Mouse (Mus musculus) hindbrain, embryonic 15.5 days (tissue): Measurements from ENCODE around the gene Fto. TPM values are rescaled to one million over a fixed set of nuclear protein-coding genes. Genes with fewer than 3 reads are reported as not detected.

Experiments used
- ATAC-seq: fragments of 200-750 bp; cut with Nextera tagmentation; 2 replicates; pipeline ENCODE4 v1.8.0; 2017; ENCODE audit warnings: low read depth, moderate number of reproducible peaks, moderate TSS enrichment; ENCODE audit not compliant: low FRiP score
- H3K27ac ChIP-seq: fragments of 300-500 bp; sonication (generic); replicated peaks from 2 replicates; pipeline ENCODE4 v1.5.1; 2015; ENCODE audit warnings: mild to moderate bottlenecking, inconsistent platforms
- H3K27me3 ChIP-seq: fragments of 300-500 bp; sonication (generic); 2 replicates; pipeline ENCODE4 v1.6.1; 2015; ENCODE audit warnings: control low read depth, inconsistent platforms
- H3K36me3 ChIP-seq: fragments of 300-500 bp; sonication (generic); 2 replicates; pipeline ENCODE4 v1.6.1; 2015; ENCODE audit warnings: control low read depth, inconsistent platforms
- H3K4me1 ChIP-seq: fragments of 300-500 bp; sonication (generic); replicated peaks from 2 replicates; pipeline ENCODE4 v1.6.1; 2015; ENCODE audit warnings: control low read depth, inconsistent platforms
- H3K4me2 ChIP-seq: fragments of 300-500 bp; sonication (generic); 2 replicates; pipeline ENCODE4 v1.6.1; 2015; ENCODE audit warnings: moderate library complexity, mild to moderate bottlenecking, inconsistent platforms
- H3K4me3 ChIP-seq: fragments of 300-500 bp; sonication (generic); 2 replicates; pipeline ENCODE4 v1.5.1; 2015; ENCODE audit warnings: mild to moderate bottlenecking, inconsistent platforms
- H3K9ac ChIP-seq: fragments of 300-500 bp; sonication (generic); 2 replicates; pipeline ENCODE4 v1.6.1; 2015; ENCODE audit warnings: inconsistent platforms
- H3K9me3 ChIP-seq: fragments of 300-500 bp; sonication (generic); 2 replicates; pipeline ENCODE4 v1.6.1; 2016; ENCODE audit warnings: control low read depth, inconsistent platforms
- WGBS: fragments of 180-500 bp; shearing (Covaris S2); methylation state at CpG from one replicate; pipeline ENCODE4 v1.1.7; 2015; 5-methylcytosine and 5-hydroxymethylcytosine counted together
- polyA plus RNA-seq: library from polyadenylated mRNA; unstranded; fragments of >200 nt; fragmentation: Nextera tagmentation; extraction: Ambion mirVana; gene quantifications from 2 replicates; pipeline ENCODE4 v1.2.1, GENCODE M21; 2015

Fto gene
- polyA plus RNA-seq, 1 experiment from 2014 or later = 158 TPM

DNA sequence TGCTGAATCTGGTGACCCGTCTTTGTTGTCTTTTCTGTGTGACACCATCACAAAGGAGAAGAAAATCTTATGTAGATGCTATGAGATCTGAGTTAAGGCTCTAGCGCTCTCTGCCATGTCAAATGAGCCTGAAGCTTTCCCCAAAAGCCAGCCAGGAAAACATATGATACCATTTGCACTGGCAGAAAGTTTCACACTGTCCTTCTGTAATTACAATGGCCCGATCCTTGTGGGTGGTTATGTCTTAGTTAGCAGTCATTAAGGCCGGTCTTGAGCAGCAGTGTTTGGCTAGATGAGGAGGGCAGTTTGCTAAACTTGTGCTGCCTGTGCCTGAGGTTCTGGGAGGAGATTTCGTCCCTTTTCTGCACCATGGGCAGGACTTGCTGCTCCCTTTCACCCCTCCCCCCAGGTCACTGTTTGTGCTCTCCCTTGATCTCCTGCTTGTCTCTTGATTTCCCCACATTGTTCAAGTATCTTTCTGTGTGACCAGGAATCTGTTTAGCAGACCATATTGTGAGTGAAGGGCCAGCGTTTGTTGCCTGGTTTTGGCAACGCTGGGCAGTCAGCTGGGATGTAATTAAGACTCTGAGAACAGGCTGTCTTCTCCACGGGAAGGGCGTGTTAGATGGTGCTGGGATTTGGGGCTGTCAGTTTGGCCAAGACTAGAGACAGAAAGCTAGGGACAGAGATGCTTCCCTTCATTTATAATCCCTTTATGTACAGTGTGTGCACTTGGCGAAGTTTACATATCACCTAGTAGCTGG, 238.6 kb downstream of the Fto start:
- peak; percentile 63 for ATAC-seq
- WGBS = 25% methylated on average over 10 of the region's 10 CpGs
- Histone ChIP-seq H3K4me3 (no peak overlapping the region), H3K4me1 (peaks cover 34% of the 10 kb centered on the region), H3K27me3 (no peaks in the 10 kb centered on the region), H3K9me3 (no peaks in the 10 kb centered on the region), H3K9ac (no peak overlapping the region), H3K36me3 (no peaks in the 10 kb centered on the region), H3K27ac (peak overlapping the region; percentile 65), H3K4me2 (no peak overlapping the region)

DNA sequence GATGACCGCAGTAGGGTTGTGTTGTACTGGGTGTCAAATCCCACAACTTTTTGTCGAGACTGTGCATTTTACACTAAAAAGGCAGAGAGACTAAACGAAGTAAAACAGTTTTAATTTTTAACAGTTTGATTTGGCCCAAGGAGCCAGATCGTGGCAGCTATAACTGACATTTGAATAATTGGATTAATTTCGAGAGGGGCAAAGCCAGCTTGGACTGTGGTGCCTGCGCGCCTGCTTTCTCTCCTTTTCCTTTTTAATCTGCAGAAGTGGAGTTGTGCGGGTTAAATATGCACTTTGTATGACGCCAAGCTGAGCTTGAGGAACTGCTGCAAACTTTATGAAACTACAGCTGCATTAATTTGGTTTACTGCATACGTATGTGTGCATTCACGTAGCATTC, 239.3 kb downstream of the Fto start:
- Histone ChIP-seq H3K9ac (no peak overlapping the region), H3K4me1 (peaks cover 34% of the 10 kb centered on the region), H3K4me2 (no peak overlapping the region), H3K4me3 (no peak overlapping the region), H3K27ac (0 out of 2 replicates have a peak overlapping the region, but pooled peaks have one; percentile 65), H3K36me3 (no peaks in the 10 kb centered on the region), H3K9me3 (no peaks in the 10 kb centered on the region), H3K27me3 (no peaks in the 10 kb centered on the region)
- WGBS = 73% methylated on average over 11 of the region's 11 CpGs
- ATAC-seq = 0 out of 2 replicates have a peak, but pooled peaks have one; percentile 19

DNA sequence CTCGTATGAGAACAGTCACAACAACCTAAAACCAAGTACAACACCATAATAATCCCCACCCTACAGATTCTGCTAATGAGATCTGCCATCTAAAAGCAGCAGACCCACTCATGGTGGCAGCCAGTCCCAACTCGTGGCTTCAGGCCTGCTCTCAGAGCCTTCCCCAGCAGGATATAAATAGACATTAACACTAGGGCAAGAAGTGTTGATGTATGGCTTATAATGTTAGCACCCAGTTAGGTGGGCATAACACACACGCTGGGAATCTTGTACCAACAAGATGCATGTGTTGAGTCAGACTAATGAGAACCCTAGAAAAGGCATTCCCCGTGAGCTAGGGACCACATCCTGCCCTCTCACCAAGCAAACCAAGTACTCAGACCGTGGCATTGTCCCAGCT, 240.1 kb downstream of the Fto start:
- H3K4me3 ChIP-seq = no peak overlapping the region
- no peaks in the 10 kb centered on the region for H3K9me3 ChIP-seq
- peaks cover 34% of the 10 kb centered on the region for H3K4me1 ChIP-seq
- no peak overlapping the region for H3K4me2 ChIP-seq
- WGBS = 60% methylated on average over 5 of the region's 5 CpGs
- no peaks in the 10 kb centered on the region for H3K27me3 ChIP-seq
- no peak overlapping the region for H3K9ac ChIP-seq
- no peaks in the 10 kb centered on the region for H3K36me3 ChIP-seq
- no peak for ATAC-seq
- H3K27ac ChIP-seq = 0 out of 2 replicates have a peak overlapping the region, but pooled peaks have one; percentile 16

DNA sequence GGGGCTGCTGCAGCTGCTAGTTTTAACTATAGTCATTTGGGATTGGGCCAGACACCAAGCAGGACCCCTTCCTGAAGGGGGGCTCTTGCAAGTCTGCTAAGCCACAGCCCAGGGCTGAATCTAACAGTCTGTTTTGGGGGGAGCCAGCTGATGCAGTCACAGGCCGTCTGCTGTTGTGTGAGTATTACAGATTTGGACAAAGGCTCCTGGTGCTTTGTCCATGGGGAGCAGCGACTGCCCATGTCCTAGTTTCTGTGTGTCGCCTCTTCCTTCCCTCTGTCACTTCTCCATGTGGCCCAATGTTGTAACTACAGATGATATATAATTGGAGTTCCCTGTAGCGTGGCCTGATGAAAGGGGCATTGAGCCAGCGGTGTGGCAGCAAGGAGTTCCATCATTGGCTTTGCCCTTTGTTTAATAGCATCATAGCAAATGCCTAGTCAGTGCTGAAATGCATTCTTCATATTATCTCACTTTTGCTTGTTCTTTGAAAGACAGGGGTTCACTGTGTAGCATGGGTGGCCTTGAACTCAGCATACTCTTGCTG, 243.8 kb downstream of the Fto start:
- Histone ChIP-seq H3K4me1 (peaks cover 19% of the 10 kb centered on the region), H3K4me2 (no peak overlapping the region), H3K36me3 (no peaks in the 10 kb centered on the region), H3K4me3 (no peak overlapping the region), H3K27me3 (no peaks in the 10 kb centered on the region), H3K9me3 (no peaks in the 10 kb centered on the region), H3K9ac (no peak overlapping the region), H3K27ac (no peak overlapping the region)
- 72% methylated on average over 5 of the region's 5 CpGs for WGBS
- no peak for ATAC-seq

DNA sequence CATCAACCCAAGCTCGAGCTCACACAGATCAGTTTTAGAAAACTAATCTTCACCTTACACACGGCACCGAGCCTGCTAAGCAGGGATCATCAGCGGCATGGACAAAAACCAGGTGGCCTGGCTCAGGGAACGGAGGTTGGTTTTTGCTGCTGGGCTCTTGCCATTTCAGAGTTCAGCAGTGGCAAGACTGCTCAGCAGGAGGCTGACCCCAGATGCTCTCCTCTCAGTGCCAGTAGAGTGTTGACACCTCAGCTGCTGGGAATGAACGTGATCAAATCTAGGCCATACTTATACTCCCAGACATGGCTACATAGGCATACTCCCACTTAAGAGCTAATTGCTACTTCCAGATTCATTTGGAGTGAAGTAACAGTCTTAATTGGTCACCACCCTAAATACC, 245.1 kb downstream of the Fto start:
- Histone ChIP-seq H3K27me3 (no peaks in the 10 kb centered on the region), H3K27ac (no peak overlapping the region), H3K9ac (no peak overlapping the region), H3K4me1 (peaks cover 8% of the 10 kb centered on the region; the same call in 1 of the 2 replicates), H3K4me2 (no peak overlapping the region), H3K36me3 (no peaks in the 10 kb centered on the region), H3K4me3 (no peak overlapping the region), H3K9me3 (no peaks in the 10 kb centered on the region)
- no peak for ATAC-seq
- 75% methylated on average over 6 of the region's 6 CpGs for WGBS

DNA sequence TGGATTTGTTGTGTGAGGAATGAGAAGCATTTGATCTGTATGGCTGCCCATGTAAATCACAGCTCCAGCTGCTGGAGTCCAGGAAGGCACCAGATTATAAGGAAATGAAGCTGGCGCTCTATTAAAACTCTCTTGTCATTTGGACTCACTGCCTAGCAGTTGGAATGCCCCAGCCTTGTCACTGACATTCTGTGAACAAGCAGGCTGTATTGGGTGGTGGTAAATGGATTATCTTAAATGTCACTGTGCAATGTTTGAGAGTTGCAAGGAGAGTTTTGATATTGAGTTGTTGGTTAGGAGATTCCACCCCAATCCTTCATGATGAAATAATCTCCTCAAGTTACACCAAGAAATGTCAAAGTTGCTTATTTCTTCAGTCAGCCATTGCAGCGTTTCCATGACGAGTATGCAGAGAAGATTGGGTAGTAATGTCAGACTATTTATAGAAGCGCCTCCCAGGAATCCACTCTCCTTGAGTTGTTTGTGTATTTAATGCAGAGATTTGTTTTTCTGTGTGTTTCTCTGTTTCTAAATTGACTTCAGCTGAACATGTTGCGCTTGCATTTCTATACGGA, 246.8 kb downstream of the Fto start:
- Histone ChIP-seq H3K27ac (no peak overlapping the region), H3K4me3 (no peak overlapping the region), H3K4me1 (no peaks in the 10 kb centered on the region), H3K9me3 (no peaks in the 10 kb centered on the region), H3K9ac (no peak overlapping the region), H3K36me3 (no peaks in the 10 kb centered on the region), H3K4me2 (no peak overlapping the region), H3K27me3 (no peaks in the 10 kb centered on the region)
- no peak for ATAC-seq
- WGBS = 81% methylated on average over 6 of the region's 6 CpGs

DNA sequence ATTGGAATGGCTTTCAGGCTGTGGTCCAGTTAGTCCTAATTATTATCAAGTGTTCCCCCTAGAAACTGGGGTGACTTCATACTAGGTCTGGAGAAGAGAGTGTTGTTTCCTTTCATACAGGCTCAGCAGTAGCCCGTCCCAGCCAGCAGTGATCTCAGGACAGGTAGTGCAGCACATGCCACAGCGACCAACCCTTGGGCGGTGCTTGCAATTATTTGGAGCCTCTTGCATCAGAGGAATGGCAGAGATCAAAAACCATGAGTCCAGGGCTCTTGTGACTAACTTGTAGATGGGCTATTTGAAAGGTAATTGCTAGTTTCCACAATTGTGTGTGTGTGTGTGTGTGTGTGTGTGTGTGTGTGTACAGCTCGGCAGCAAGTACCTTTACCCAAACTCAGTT, 247.9 kb downstream of the Fto start:
- 93% methylated on average over 4 of the region's 4 CpGs for WGBS
- Histone ChIP-seq H3K36me3 (no peaks in the 10 kb centered on the region), H3K4me2 (no peak overlapping the region), H3K4me1 (peaks cover 5% of the 10 kb centered on the region), H3K27me3 (no peaks in the 10 kb centered on the region), H3K9me3 (no peaks in the 10 kb centered on the region), H3K9ac (no peak overlapping the region), H3K27ac (no peak overlapping the region), H3K4me3 (no peak overlapping the region)
- ATAC-seq = no peak

DNA sequence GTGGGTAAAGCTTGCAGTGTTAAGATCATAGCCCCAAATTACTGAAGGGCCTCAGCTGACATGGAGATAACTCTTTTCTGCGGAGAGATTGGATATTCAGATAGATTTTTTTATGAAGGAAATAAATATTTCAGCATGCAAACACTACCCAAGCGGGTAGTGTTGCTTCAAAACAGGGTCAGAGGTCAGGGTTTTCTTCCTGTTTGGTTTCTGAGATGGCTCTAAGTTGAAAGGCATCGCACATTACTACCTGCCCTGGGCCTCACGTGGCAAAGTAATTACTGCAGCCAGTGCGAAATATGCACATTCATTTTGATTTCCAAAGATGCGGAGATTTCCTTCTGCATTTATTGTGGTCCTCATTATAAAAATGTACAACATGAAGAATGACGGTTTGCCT, 249.3 kb downstream of the Fto start:
- no peak overlapping the region for H3K9ac ChIP-seq
- no peak overlapping the region for H3K27ac ChIP-seq
- no peaks in the 10 kb centered on the region for H3K27me3 ChIP-seq
- no peaks in the 10 kb centered on the region for H3K9me3 ChIP-seq
- no peak overlapping the region for H3K4me3 ChIP-seq
- WGBS = 64% methylated on average over 7 of the region's 7 CpGs
- H3K4me2 ChIP-seq = no peak overlapping the region
- no peaks in the 10 kb centered on the region for H3K36me3 ChIP-seq
- peaks cover 14% of the 10 kb centered on the region for H3K4me1 ChIP-seq
- no peak for ATAC-seq

DNA sequence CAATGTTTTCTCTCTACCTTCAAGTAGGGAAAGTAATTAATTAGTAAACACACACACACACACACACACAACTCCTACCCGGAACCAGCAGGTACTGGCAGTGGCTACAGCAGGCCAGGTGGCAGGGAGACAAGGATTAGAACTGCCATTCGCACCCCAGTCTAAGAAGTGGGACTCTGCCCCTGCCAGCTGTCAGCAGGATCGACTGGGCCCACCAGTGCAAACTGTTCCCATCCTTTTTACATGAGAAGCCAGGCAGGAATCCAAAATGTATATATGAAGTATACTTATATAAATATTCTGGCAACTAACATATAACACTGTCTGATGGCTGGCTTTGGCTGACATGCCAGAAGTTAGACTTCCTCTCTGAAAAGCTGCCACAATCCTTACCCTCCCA, 250.0 kb downstream of the Fto start:
- Histone ChIP-seq H3K36me3 (no peaks in the 10 kb centered on the region), H3K4me3 (no peak overlapping the region), H3K4me1 (peaks cover 16% of the 10 kb centered on the region), H3K27me3 (no peaks in the 10 kb centered on the region), H3K9ac (no peak overlapping the region), H3K4me2 (no peak overlapping the region), H3K9me3 (no peaks in the 10 kb centered on the region), H3K27ac (no peak overlapping the region)
- WGBS = 73% methylated on average over 3 of the region's 3 CpGs
- ATAC-seq = no peak

DNA sequence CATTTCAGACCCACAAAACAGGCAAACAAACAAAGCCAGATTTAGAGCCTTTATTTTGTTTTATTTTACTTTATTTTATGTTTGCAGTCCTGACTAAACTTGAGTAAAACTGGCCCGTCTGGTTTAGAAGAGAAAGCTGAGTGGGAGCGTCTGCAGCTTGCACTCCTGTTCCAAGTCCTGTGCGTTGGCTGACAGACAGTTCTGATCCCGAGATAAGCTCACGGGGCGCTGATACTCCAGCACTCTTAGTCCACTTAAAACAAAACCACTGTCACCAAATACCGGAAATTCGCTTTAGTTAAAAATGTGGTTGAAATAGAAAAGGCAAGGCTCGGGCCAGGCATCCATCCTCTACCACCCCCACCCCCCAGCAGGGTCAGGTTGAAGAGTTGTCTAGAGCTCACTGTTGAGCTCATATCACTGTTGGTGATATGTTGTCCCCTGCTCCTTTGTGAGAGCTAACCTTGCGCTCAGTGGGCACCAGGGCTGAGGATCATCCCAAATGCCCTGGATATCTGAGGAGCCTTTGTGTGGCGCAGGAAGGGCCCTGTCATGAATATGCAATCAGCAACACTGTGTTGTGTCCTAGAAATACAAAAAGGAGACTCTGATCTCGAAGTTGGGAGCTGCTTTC, 252.7 kb downstream of the Fto start:
- no peaks in the 10 kb centered on the region for H3K27me3 ChIP-seq
- H3K4me1 ChIP-seq = peaks cover 24% of the 10 kb centered on the region
- no peak for ATAC-seq
- H3K4me3 ChIP-seq = no peak overlapping the region
- H3K9me3 ChIP-seq = no peaks in the 10 kb centered on the region
- H3K9ac ChIP-seq = no peak overlapping the region
- H3K4me2 ChIP-seq = no peak overlapping the region
- WGBS = 30% methylated on average over 12 of the region's 12 CpGs
- no peaks in the 10 kb centered on the region for H3K36me3 ChIP-seq
- peak overlapping the region; percentile 54; the same call in 1 of the 2 replicates for H3K27ac ChIP-seq

DNA sequence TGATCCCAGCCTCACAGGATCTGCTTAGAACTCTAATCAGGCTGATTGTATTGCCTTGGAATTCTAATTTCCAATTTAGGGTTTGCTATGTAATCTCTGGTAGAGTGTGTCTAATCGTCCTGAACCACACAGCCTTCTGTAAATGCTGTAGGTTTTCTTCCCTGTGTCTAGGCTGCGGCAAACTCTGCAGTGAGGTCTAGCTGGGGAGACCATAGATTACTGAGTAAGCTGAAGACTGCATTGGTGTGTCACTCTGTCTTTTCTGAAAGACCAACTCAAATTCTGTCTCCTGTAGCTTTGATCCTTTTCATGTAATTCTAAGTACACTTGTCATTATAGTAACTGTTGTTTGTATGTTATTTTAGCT, 253.2 kb downstream of the Fto start:
- Histone ChIP-seq H3K36me3 (no peaks in the 10 kb centered on the region), H3K4me2 (no peak overlapping the region), H3K9me3 (no peaks in the 10 kb centered on the region), H3K9ac (no peak overlapping the region), H3K4me3 (no peak overlapping the region), H3K27ac (no peak overlapping the region; the same call in 1 of the 2 replicates), H3K27me3 (no peaks in the 10 kb centered on the region), H3K4me1 (peaks cover 24% of the 10 kb centered on the region)
- WGBS = 20% methylated on average over 2 of the region's 2 CpGs
- no peak for ATAC-seq

DNA sequence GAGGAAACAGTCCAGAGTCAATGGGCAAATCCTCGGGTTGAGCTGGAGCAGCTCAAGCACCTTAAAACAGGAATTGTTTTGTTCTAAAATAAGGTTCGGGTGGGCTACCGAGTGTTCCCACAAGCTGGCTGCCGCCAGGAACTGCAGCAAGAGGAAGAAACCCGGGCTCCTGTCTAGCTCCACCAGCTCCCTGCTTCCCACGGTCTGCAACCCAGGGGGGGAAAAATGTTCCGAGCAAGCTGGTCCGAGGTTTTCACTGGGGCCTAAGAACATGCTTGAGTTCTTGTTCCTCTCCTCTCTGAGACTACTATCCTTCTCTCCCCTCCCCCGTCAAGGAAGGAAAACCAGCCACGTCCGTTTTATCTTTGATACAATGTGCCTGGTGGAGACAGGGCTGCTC, 256.5 kb downstream of the Fto start:
- WGBS = 45% methylated on average over 11 of the region's 11 CpGs
- Histone ChIP-seq H3K9me3 (no peaks in the 10 kb centered on the region), H3K4me1 (peaks cover 26% of the 10 kb centered on the region), H3K27me3 (0 out of 2 replicates have a peak, but pooled peaks cover 3% of the 10 kb centered on the region), H3K4me2 (no peak overlapping the region), H3K4me3 (no peak overlapping the region), H3K27ac (no peak overlapping the region), H3K36me3 (no peaks in the 10 kb centered on the region), H3K9ac (no peak overlapping the region)
- no peak for ATAC-seq
